22 mouse cellular contexts compared by ENCODE assay signal in genomic region chr17:14770377-14770776, GRCm38 (mm10).
"Had no signal": no experiment of that assay in that cellular context is flagged by ENCODE, and none has a peak within 500 bp of the region (broad histone marks: within the 10 kb centered on the region; RNA-seq: fewer than 3 reads in every experiment).

No protein-coding gene starts in this region.

- H3K4me1 ChIP-seq: lung, embryonic 15.5 days; megakaryocyte, embryonic 14.5 days; midbrain, embryonic 12.5 days; neural tube, embryonic 13.5 days; neural tube, embryonic 15.5 days had no signal

- H3K4me3 ChIP-seq: lung, embryonic 15.5 days; megakaryocyte, embryonic 14.5 days; midbrain, embryonic 12.5 days; myocyte; neural tube, embryonic 13.5 days; neural tube, embryonic 15.5 days had no signal

- H3K9ac ChIP-seq: liver, postnatal 0 days; lung, embryonic 15.5 days; midbrain, embryonic 12.5 days; neural tube, embryonic 13.5 days; neural tube, embryonic 15.5 days had no signal

- H3K27me3 ChIP-seq: lung, embryonic 15.5 days; megakaryocyte, embryonic 14.5 days; midbrain, embryonic 12.5 days; neural tube, embryonic 13.5 days; neural tube, embryonic 15.5 days had no signal

- H3K36me3 ChIP-seq: lung, embryonic 15.5 days; midbrain, embryonic 12.5 days; neural tube, embryonic 13.5 days; neural tube, embryonic 15.5 days had no signal

- H3K4me2 ChIP-seq: lung, embryonic 15.5 days; midbrain, embryonic 12.5 days; neural tube, embryonic 13.5 days; neural tube, embryonic 15.5 days had no signal

- ATAC-seq: liver, postnatal 0 days; lung, postnatal 0 days; midbrain, embryonic 16.5 days had no signal

- DNase-seq: liver, postnatal 0 days; lung, adult 2 months; lung, postnatal 14 days; lung, postnatal 36 days; midbrain, embryonic 14.5 days; retina, postnatal 1 day; right cerebral cortex, adult 18-20 months; right cerebral cortex, postnatal 25 days; right cerebral cortex, postnatal 4 days; spleen, adult 18-20 months; thymus, adult 18-20 months; thymus, postnatal 14 days; thymus, postnatal 36 days had no signal

- H3K27ac ChIP-seq: lung, embryonic 15.5 days; macrophage; midbrain, embryonic 12.5 days; neural tube, embryonic 13.5 days; neural tube, embryonic 15.5 days had no signal

- H3K9me3 ChIP-seq: lung, embryonic 15.5 days; megakaryocyte, embryonic 14.5 days; midbrain, embryonic 12.5 days; neural tube, embryonic 13.5 days; neural tube, embryonic 15.5 days had no signal
